Mouse (Mus musculus) common myeloid progenitor, adult 5-6 weeks (primary cell): ENCODE results near the gene Eml2. TPM values are rescaled to one million over a fixed set of nuclear protein-coding genes. Genes with fewer than 3 reads are reported as not detected.

Experiments
- ATAC-seq: replicated peaks from 2 replicates; pipeline ENCODE4 v1.8.0; 2016; ENCODE audit warnings: low read depth, mild to moderate bottlenecking, moderate TSS enrichment, inconsistent platforms; ENCODE audit not compliant: poor library complexity, severe bottlenecking
- total RNA-seq: library from RNA; stranded (forward); fragments of 200-1000, 187-1606 nt; gene quantifications from 2 replicates; pipeline ENCODE4 v1.2.3, GENCODE M21; 2017

The Eml2 gene
- total RNA-seq, 1 experiment from 2014 or later, result 15.9 TPM

GRCm38 (mm10) chr7:19196676-19197075 lies 20.5 kb downstream of the Eml2 start:
- ATAC-seq, result 0 out of 2 replicates have a peak, but pooled peaks have one; percentile 31

- peak; percentile 64 for ATAC-seq
Observed at GRCm38 (mm10) chr7:19197985-19198384, 21.8 kb downstream of the Eml2 start.

GRCm38 (mm10) chr7:19201660-19202059 lies 25.4 kb downstream of the Eml2 start:
- ATAC-seq, result no peak

- no peak for ATAC-seq
Observed at GRCm38 (mm10) chr7:19202065-19202850, 26.0 kb downstream of the Eml2 start.

GRCm38 (mm10) chr7:19208201-19208910 lies 32.1 kb downstream of the Eml2 start:
- ATAC-seq, result no peak

GRCm38 (mm10) chr7:19208944-19209472 lies 32.8 kb downstream of the Eml2 start:
- 0 out of 2 replicates have a peak, but pooled peaks have one; percentile 26 for ATAC-seq

- no peak for ATAC-seq
Observed at GRCm38 (mm10) chr7:19209494-19209893, 33.3 kb downstream of the Eml2 start.

- ATAC-seq, result no peak
Observed at GRCm38 (mm10) chr7:19210010-19210409, 33.8 kb downstream of the Eml2 start.

- ATAC-seq, result no peak
Observed at GRCm38 (mm10) chr7:19211041-19211675, 34.9 kb downstream of the Eml2 start.

GRCm38 (mm10) chr7:19211996-19212755 lies 36.0 kb downstream of the Eml2 start, which contains the start of gene Gpr4:
Gene Gpr4, plus strand, starts transcription at chr7:19212538.
- ATAC-seq, result no peak; the same call in 1 of the 2 replicates

- no peak for ATAC-seq
Observed at GRCm38 (mm10) chr7:19213385-19213784, 37.2 kb downstream of the Eml2 start.

- peak; percentile 24; the same call in 1 of the 2 replicates for ATAC-seq
Observed at GRCm38 (mm10) chr7:19214369-19214768, 38.1 kb downstream of the Eml2 start.

GRCm38 (mm10) chr7:19214940-19215339 lies 38.7 kb downstream of the Eml2 start:
- no peak for ATAC-seq

GRCm38 (mm10) chr7:19217492-19217891 lies 41.3 kb downstream of the Eml2 start:
- ATAC-seq, result peak; percentile 57

- peak; percentile 48 for ATAC-seq
Observed at GRCm38 (mm10) chr7:19217944-19218343, 41.7 kb downstream of the Eml2 start.

- no peak for ATAC-seq
Observed at GRCm38 (mm10) chr7:19220061-19220460, 43.8 kb downstream of the Eml2 start.

GRCm38 (mm10) chr7:19222189-19222588 lies 46.0 kb downstream of the Eml2 start:
- ATAC-seq, result no peak

- no peak for ATAC-seq
Observed at GRCm38 (mm10) chr7:19222875-19223274, 46.7 kb downstream of the Eml2 start.

- ATAC-seq, result no peak
Observed at GRCm38 (mm10) chr7:19224933-19225332, 48.7 kb downstream of the Eml2 start.
